Mouse (Mus musculus) retina, postnatal 1 day (tissue): Measurements from ENCODE around the gene Bbx.
A peak's percentile ranks its signal among the peaks of the same experiment; 100 is the strongest.

ENCODE experiments used
- DNase-seq: peaks from one replicate; pipeline ENCODE4 v3.0.0-alpha.2; 2012

The Bbx gene

DNA sequence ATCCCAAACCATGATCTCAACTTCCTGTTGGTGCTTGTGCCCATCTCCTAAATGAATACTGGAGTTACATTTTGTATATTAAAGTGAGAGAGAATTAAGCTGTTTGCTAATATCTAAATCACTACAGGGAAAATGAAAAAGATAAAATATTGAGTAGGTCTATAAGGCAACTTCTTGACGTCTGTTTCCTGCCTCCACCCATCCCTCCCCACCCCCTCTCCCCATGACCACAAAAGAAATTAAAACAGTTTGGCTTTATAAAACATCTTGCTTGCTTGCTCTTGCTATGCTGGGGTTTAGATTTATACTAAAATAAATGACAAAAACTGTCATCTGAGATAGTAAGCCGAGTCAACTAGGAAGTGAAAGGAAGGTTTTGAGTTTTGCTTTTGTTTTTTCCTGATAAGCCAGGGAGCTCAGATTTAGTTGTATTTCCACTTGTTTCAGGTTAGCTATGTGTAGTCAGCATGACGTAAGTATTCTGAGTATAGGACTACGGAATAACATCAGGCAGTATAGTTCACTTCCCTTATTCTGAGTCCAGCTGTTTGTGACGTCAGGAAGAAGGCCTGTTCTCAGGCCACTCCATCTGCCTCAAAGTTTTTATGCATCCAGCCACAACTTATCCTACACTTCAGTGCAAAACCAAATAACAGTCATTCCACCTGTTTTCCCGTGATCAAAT lies 36.1 kb downstream of the Bbx start:
- DNase-seq = no peak

DNA sequence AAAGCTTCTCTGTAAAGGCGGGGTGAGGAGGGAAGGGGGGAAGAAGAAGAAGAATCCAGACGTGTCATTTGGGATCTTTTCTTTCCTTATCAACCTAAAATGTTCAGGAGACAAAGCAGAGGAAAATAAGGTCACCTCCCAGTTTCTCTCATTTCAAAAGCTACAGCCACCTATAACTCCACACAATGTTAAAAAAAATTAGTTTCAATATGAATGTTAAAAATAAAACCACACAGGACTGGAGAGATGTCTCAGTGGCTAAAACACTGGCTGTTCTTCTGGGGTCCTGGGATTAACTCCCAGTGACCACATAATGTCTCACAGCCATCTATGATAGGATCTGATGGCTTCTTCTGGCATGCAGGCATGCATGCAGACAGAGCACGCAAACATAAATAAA lies 43.7 kb downstream of the Bbx start:
- no peak for DNase-seq

- DNase-seq = no peak
Measured at GRCm38 (mm10) chr16:50383541-50383940, 48.6 kb downstream of the Bbx start.

- no peak for DNase-seq
Measured at GRCm38 (mm10) chr16:50381351-50381746, 50.8 kb downstream of the Bbx start.

DNA sequence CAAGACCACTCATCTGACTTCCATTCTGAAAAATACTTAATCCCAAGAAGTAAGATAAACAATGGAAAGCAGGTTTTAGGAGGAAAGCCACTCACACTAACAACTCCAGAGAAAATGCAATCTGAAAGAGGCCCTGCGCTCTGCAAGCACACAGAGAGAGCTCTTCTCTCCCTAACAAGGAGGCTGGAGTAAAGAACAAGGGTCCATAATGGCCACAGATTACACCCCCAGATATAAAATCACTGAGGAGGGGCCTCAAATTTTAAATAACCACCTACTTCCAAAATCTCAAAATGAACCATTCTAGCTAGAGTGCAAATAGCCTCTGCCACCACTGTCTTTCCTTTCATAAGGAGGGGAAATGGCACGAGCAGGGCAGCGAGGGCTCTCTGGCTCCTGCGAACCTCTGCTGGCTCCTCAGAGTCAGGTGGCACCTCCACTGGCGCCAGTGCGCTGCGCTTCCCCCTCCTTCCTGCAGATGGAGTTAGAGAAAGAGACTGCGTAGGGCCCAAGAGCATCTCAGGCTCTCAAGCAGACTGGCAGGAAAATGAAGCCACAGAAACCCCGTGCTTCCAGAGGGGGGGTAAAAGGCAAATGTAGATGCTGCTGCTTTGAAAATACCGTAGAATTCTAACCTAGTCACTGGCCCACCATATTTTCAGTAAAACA lies 51.4 kb downstream of the Bbx start:
- peak; percentile 73 for DNase-seq

DNA sequence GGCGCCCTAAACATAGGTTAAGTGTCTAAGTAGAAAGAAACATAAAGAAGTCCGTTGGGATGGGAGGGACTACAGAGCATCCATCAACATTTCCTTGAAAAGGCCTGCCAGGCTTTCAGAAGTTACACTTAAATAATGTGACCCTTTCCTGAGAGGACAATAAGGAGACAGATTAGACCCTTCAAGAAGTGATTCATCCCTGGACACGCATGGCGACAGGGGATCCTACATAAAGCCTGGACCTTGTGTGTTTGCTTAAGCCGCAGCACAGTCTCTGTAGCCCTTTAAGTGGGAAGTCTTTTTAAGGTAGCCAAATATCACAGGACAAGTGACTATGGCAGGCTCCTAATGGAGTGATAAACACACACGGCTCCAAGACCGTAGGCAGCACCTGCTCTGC lies 52.0 kb downstream of the Bbx start:
- DNase-seq = no peak

DNA sequence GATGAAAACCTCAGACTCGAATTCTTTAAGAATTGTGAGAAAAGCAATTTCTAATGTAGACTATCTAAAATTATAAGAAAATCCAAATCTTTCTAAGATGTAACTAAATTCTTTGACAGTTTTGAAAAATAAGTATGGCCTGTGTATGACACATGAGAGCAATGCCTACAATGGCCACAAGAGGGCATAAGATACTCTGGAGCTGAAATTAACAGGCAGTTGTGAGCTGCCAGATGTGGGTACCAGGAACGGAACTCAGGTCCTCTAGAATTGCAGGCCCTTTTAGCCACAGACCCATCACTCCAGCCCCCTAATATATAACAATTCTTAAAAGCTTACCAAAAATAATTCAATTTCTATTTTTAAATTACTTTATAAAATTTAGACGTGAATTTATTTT lies 57.6 kb downstream of the Bbx start:
- peak; percentile 37 for DNase-seq

DNA sequence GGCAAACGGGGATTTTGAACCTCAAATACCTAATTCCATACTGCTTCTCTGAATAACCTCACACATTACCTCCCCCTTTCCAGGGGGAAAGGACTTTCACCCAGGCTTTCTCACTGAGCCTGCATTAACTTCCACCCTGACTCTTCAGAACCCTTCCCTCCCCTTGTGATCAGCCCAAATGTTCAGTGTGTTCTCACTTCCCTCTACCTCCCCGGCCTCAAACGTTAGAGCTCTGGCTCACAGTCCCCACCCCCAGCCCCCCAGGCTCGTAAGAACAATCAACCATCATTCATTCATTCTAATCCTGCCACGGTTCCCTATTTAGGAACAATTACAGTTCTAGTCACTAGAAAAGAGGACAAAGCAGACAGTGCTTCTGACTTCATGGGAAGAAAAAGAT lies 58.5 kb downstream of the Bbx start:
- peak; percentile 15 for DNase-seq

DNA sequence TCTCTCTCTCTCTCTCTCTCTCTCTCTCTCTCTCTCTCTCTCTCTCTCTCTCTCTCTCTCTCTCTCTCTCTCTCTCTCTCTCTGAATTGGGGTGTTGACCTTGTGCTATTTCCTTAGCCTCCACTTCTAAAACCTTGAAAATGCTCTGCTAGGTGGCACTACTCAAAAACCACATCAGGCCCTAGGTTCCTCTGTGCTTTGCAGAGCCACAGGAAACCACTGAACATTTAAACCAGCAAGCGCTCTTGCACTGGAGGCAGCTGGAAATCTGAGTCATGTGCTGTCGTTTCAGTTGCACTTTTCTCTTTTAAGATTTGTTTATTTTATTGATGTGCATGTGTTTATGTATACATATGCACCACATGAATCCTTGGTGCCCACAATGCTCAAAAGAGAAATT lies 59.6 kb downstream of the Bbx start:
- no peak for DNase-seq

DNA sequence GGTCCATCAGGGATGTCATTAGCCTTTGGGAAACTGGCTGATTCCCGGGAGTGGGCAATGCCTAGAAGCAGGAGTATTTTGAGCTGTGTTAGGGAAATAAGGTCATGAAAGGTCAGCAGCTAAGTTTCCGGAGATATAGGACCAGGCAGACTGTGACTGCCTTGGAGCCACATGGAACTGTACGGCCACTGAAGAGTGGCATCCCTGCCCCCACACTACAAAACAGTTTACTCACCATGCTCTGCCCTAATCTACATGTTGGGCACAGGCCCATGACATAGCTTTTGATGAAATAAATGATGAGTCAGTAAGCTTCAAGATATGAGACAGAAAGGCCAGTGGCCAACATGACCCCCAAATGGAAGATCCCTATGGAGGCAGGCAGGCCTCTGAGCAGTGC lies 60.7 kb downstream of the Bbx start:
- no peak for DNase-seq

GRCm38 (mm10) chr16:50370423-50370822 lies 61.8 kb downstream of the Bbx start:
- no peak for DNase-seq

DNA sequence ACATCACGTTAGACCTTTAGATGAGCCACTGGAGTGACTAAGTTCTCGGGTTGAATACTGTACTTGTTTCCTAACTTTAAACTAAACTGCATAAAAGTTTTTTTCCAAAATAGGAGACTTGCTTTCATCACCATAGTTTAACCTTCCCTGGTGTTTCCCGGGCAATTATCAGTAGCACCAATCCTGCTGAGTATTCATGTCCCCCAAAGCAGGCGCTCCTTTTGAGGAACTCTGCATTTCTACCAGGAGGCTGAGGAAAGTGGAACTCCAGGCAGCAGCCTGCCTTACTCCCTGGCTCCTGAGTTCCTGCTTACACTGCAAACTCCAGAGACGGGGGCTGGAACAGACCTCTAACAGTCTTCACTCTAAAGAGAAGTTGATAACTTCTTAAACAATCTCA lies 65.6 kb downstream of the Bbx start:
- no peak for DNase-seq

DNA sequence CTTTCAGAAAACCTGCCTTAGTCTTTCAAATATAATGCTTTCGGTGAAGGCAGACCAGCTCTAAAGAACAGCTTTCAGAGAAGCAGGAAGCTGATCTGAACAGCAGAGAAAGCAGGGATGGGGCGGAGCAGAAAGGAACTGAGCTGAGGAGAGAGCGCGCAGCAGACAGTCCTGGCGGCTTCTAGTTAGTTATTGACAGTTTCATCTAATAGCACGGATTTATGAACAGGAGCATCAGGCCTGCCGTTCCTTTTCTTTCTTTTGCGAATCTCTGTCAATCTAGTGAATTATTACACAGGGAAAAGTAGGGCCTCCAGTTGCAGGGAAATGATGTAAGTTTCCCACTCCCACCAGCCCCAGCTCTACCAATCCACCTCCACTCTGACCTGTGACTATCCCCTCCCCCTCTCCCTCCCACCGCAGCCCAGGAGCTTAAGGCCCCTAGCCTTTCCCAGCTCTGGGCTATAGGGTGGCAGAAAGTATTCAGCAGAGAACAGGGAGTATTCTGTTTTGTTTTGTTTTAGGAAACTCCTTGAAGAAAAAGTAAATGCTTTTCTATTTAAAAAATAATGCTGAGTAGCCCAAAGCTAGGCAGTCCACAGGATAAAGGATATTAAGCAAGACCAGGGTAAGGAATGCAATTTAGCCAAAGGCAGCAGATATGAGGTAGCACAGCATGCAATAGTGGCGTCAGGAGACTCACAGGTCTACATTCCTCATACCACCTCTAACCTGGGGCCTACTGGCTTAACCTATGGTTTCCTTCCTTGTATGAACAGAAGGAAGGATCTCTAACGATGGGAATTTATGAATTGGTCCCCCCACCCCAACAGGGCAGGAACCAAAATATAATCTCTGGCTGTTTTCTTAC lies 67.8 kb downstream of the Bbx start:
- peak; percentile 79 for DNase-seq

- DNase-seq = peak; percentile 61
Measured at GRCm38 (mm10) chr16:50363443-50364188, 68.6 kb downstream of the Bbx start.

DNA sequence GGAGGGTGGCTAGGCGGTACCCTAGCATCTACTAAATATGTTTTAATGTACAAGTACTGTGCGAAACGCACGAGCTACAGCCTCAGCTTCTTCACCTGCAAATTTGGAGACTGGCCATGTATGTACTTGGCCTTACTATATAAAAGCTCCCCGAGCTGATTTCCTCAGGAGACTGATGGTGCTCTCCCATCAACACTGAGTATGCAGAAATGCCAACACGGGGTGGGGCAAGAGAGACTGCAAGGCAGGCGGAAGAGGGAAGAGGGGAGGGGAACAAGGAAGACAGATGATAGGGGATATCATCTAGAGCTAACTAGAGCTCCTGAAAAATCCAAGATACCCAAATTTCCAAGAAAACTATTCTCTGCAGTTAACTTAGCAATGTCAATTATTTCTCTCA lies 71.6 kb downstream of the Bbx start:
- no peak for DNase-seq

DNA sequence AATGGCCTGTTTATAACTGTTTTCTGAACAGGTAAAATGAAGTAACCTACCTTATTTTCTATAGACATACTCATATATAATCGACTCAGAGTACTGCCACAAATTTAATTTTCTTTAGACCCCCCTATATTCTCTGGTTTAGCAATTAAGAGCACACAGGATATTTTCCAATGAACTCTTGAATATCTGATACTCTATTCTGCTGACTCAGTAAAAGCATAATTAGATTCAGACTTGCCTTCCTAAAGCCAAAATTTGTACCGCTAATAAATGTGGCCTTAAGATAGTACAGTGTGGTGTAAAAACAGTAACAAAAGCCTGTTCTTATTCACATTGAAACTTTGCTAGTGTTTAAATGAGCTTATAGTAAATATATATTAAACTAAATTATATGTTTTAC lies 102.5 kb downstream of the Bbx start:
- no peak for DNase-seq

- no peak for DNase-seq
Measured at GRCm38 (mm10) chr16:50324746-50325145, 107.4 kb downstream of the Bbx start.

DNA sequence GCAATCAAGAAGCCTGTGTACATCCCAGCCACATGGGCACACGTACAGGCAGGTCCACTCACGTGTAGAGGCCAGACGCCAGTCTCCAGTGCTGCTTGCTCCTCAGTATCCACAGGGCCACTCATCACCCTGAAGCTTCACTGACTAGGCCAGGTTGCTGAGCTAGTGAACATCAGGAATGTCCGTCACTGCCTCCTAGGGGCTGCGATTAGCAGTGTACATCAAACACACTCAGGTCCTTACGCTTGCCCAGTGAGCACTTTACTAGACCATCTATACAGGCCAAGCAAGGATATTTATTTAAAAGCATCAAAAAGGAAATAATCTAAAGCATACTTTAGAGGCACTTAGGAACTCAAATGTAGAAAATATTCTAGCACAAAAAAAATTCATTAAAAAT lies 107.9 kb downstream of the Bbx start:
- DNase-seq = no peak

DNA sequence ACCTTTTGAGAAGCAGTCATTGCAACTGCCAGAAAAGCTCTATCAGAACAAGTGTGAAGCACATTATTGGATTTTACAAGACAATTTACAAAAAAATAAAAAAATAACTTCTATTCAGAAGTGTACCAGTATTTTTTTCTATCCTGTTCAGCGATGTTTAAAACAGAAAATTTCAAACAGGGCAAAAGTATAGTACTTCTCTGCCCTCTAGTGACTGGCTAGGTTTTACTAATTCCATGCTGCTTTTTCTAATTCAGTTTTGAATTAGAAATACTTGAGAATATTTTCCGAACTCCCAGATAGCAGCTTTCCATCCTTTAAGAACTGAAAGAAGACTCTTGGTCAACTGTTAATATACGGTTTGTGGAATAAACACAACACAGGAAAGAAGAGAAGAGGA lies 110.8 kb downstream of the Bbx start:
- DNase-seq = no peak

DNA sequence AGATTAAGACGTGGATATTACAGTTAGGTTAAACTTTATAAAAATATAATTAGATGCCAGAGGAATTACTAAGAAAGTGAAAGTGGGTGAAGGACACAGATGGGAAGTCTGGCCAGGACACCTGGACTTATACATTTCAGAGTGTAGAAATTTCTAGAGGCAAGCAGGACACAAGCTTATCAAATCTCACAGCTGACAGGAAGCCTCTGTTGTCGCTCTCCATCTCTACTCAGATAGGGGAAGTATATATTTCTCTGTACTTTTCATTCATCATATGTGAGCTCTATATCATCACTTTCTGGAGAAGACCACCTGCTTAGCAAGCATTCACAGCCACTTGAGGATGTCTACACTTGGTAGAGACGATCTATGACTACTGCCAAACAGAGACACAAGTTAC lies 113.9 kb downstream of the Bbx start:
- no peak for DNase-seq

DNA sequence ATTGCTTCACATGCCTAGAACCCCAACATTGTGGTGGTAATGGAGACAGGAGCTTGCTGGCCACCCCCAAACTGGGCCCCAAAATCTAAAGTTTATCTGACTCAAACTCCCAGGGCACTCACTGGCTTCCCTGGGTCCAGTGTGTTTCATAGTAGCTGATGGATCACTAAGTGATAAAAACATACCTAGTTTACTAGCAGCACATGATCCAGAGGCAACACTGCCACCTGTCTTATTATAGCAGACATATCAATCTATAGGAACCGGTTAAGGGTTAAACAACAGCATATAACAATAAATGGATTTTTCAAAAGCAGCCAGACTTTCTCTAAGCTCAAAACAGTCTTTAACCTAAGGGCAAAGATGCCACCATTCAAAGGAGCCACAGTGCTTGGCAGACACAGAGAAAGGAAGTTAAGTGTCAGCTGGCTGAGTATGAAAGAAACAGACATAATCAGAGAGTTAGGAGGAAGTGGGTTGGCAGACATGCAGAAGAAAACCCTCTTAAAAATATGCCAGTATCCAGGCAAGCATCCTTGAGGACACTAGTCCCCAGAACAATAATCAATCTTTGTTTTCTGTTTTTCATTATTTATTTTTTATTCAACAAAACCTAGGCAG lies 116.7 kb downstream of the Bbx start:
- peak; percentile 18 for DNase-seq

DNA sequence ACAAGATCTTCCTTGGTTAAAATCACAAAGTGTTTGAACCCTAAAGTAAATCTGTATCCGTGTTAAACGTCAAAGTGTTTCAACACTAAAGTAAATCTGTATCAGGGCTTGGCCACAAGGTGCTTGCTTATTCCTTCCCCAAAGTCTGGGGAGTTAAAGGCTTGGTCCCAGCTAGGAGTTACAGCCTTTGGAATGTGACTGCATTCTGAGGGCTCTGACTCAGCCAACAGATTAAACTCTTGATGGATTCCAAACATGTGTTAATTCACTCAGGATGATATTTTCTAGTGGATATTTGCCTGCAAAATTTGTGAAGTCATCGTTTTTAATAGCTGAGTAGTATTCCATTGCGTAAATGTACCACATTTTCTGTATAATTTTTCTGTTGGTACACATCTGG lies 120.6 kb downstream of the Bbx start:
- DNase-seq = no peak
